Mouse (Mus musculus) gastrocnemius, postnatal 25 days (tissue): ENCODE measurements at regions not wholly inside any gene's neighbourhood (a gene's known extent, or its start where the extent isn't known, plus 50 kb on each side); places are given as distances from the start of the nearest gene placed in this dataset.

Experiments
- DNase-seq: peaks from one replicate; pipeline ENCODE4 v3.0.0; 2022

- DNase-seq, result peak; percentile 79
These were observed 159.2 kb downstream of the Cyp26b1 start for GRCm38 (mm10) chr6:84434532-84434931.

DNA sequence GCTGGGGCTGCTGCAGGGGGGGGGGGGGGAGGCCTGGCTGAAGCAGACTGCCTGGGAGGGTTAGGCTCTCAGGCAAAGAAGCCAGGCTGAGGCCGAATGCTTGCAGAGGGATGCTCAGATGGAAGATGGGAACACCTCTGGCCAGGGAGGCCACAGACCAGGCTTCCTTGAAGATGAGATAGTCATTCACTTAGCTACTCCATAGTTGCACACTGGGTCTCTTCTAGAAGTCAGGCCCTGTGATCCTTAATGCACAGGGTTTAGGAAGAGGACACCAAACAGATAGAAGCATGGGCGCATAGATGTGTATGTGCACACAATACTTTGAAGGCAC, 162.1 kb downstream of the Cyp26b1 start:
- no peak for DNase-seq

DNA sequence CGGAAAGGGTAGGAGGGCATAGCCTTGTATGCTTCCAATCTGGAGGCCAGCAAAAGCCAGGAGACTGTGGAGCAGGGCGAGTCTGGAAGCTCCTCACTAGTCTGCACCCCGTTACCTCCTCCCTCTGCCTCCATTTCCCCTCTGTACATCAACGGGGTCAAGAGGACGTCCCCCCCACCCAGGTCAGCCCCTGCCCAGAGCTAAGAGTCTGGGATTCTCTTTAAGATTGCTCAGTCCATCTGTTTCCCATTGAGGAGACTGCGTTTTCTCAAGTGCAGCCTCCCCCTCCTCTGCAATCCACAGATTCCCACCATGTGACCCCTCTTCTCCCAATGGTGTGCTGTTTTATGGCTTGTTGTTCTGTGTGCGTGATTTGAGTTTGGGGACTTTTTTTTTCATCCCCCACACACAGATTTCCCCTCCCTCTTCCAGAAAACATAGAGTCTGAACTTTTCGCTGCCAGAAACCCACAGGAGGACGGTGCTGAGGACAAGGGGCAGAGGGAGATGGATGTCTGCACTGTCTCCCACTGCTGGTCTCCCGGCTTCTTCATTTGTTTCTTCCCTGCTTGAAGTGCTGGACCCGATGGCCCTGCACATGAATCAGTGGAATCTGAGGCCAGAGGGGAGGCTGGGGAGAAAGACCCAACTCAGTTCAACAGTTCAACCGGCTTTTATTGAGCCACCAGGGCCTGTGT, 162.6 kb downstream of the Cyp26b1 start:
- DNase-seq, result no peak

DNA sequence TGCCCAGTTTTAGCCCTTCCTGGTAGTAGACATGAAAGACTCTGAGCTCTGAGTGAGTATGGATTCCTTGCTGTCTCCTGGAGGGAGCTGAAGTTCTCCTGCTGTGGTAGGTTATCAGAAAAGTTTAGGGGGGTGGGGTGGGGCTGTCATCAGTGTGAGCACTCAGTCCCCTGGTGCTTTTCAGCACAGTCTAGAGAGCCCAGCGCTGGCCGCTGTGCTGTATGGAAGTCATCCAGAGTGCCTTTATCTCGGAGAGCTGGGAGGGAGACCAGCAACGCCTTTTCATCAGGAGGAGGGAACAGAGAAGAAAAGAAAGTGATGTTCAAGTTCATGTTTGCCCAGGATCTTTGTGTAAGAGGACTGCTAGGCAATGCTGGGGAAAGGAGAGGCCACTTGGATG, 163.6 kb downstream of the Cyp26b1 start:
- no peak for DNase-seq

DNA sequence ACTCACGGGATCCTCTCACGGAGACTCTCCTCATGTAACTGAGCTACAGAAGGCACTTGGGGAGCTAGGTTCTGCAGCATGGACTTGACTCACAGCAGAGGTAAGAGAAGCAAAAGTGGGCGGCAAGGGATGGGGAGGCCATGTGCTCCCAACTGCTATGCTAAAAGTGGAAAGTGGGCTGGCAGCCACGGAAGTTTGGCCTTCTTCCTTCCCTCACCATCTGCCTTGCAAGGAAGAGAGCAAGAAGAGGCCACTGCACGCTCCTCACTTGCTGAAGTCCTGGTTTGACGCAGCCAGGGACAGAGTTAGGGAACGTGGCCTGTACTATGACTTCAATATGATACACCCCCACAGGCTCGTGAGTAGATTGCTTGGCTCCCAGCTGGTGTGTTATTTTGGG, 164.5 kb downstream of the Cyp26b1 start:
- peak; percentile 51 for DNase-seq

DNA sequence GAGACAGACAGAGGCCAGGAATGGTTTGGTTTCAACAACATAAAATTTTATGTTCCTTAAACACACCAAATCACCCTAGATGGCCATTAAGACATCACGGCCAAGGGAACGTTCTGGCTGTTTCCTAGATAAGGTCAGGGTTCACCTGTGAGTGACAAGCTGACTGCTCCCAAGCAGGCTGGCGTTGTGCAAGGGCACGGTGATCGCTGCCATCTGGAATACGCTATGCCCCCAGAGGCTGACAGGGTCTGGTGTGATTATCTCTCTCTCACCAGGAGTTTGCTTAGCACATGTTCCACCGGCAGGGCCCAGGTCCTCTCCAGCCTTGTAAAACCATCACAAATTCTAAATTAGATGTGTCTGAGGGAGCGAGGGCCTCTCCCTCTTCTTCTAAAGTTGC, 167.0 kb downstream of the Cyp26b1 start:
- no peak for DNase-seq

GRCm38 (mm10) chr6:84425823-84426222, 167.9 kb downstream of the Cyp26b1 start:
- DNase-seq, result no peak

GRCm38 (mm10) chr6:84422946-84423345, 170.8 kb downstream of the Cyp26b1 start:
- no peak for DNase-seq

- peak; percentile 24 for DNase-seq
These were observed 174.0 kb downstream of the Cyp26b1 start for GRCm38 (mm10) chr6:84419691-84420090.

GRCm38 (mm10) chr6:84419281-84419680, 174.4 kb downstream of the Cyp26b1 start:
- DNase-seq, result no peak

GRCm38 (mm10) chr6:84416992-84417636, 176.6 kb downstream of the Cyp26b1 start:
- no peak for DNase-seq

- DNase-seq, result no peak
These were observed 179.3 kb downstream of the Cyp26b1 start for GRCm38 (mm10) chr6:84414400-84414799.

GRCm38 (mm10) chr6:84409863-84410513, 183.7 kb downstream of the Cyp26b1 start:
- DNase-seq, result no peak

- no peak for DNase-seq
These were observed 185.2 kb downstream of the Cyp26b1 start for GRCm38 (mm10) chr6:84408513-84408912.

- DNase-seq, result no peak
These were observed 185.9 kb downstream of the Cyp26b1 start for GRCm38 (mm10) chr6:84407773-84408172.

GRCm38 (mm10) chr6:84404695-84405094, 189.0 kb downstream of the Cyp26b1 start:
- no peak for DNase-seq

- no peak for DNase-seq
These were observed 191.3 kb downstream of the Cyp26b1 start for GRCm38 (mm10) chr6:84402431-84402830.

GRCm38 (mm10) chr6:84394496-84395090, 199.1 kb downstream of the Cyp26b1 start:
- peak; percentile 64 for DNase-seq

- DNase-seq, result no peak
These were observed 200.0 kb downstream of the Cyp26b1 start for GRCm38 (mm10) chr6:84393519-84394231.

GRCm38 (mm10) chr6:84392752-84393511, 200.8 kb downstream of the Cyp26b1 start:
- no peak for DNase-seq

DNA sequence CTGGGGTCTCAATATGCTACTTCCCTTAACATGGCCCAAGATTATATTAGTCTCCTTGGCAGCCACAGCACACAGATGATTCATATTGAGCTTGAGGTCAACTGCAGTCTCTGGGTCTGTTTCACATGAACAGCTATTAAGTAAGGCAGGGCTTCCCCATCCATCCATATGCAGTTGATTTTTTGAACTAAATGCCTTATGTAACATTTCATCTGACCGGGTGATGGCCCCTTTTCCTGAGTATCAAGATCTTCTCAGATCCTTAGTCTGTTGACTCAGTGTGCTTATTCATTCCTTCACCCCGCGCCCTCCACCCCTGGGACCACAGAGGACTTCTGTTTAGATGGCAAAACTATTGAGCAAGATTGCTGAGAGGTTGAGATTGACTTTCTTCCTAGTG, 202.7 kb downstream of the Cyp26b1 start:
- no peak for DNase-seq

DNA sequence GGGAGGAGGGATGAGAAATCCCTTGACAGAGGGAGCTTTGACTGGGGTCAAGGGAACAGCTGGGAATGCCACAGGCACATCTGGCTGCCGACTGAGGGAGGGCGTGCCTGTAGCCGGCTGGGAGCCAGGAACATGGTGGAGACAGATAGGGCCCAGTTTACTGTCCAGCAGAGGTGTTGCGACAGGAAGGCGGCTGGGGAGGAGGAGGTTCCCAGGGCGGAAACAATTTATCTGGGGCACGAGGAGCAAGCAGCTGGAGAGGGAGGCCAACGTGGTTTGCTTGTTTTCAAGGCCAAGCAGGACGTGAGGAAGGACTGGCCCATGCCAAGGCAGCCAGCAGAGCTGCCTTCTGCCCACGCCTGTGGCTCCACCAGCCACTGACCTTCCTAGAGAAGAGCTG, 208.0 kb downstream of the Cyp26b1 start:
- DNase-seq, result peak; percentile 65
